Mouse (Mus musculus) kidney, adult 2 months (tissue): ENCODE results near the gene Ugt2b34. TPM values are rescaled to one million over a fixed set of nuclear protein-coding genes. Genes with fewer than 3 reads are reported as not detected.
A peak's percentile ranks its signal among the peaks of the same experiment; 100 is the strongest.
"Not testable (repeated sequence)": the region's sequence is repeated elsewhere in the genome, so short reads cannot be mapped to it uniquely, and the experiment has no call there.

Experiments
- DNase-seq: peaks from one replicate; pipeline ENCODE4 v3.0.0; 2021
- H3K27ac ChIP-seq: fragments of 200-500 bp; 2 replicates; pipeline ENCODE4 v1.5.1; 2012; ENCODE audit warnings: low read depth, low read length, control low read depth, inconsistent platforms; ENCODE audit not compliant: insufficient read depth
- H3K27me3 ChIP-seq: fragments of 200-500 bp; replicated peaks from 2 replicates; pipeline ENCODE4 v1.6.1; 2012; ENCODE audit warnings: mild to moderate bottlenecking, moderate library complexity, low read length, inconsistent platforms; ENCODE audit not compliant: control insufficient read depth, insufficient read depth
- H3K36me3 ChIP-seq: fragments of 200-500 bp; 2 replicates; pipeline ENCODE4 v1.6.1; 2012; ENCODE audit warnings: mild to moderate bottlenecking, moderate library complexity, low read length, inconsistent platforms; ENCODE audit not compliant: control insufficient read depth, insufficient read depth
- H3K4me1 ChIP-seq: fragments of 200-500 bp; 2 replicates; pipeline ENCODE4 v1.6.1; 2011; ENCODE audit warnings: low read length; ENCODE audit not compliant: control insufficient read depth, insufficient read depth
- H3K4me3 ChIP-seq: fragments of 200-500 bp; 2 replicates; pipeline ENCODE4 v1.5.1; 2011; ENCODE audit warnings: mild to moderate bottlenecking, low read depth, low read length, control low read depth; ENCODE audit not compliant: insufficient read depth
- CTCF ChIP-seq: fragments of 200-500 bp; conservative IDR thresholded peaks from 2 replicates; pipeline ENCODE4 v1.5.1; 2011; ENCODE audit warnings: low read depth, mild to moderate bottlenecking, control low read depth, low read length, moderate library complexity, mixed read lengths; ENCODE audit not compliant: insufficient read depth, insufficient read length
- POLR2A ChIP-seq: fragments of 200-500 bp; IDR thresholded peaks from one replicate; pipeline ENCODE4 v1.6.1; 2011; ENCODE audit warnings: low read depth, low read length, control low read depth
- WGBS: fragments of 180-500 bp; shearing (Covaris S2); methylation state at CpG from one replicate; pipeline ENCODE4 v1.1.7; 2018; 5-methylcytosine and 5-hydroxymethylcytosine counted together
- polyA plus RNA-seq: library from polyadenylated mRNA; depleted of rRNA; stranded (reverse); fragments of >200 nt; gene quantifications from 2 replicates; pipeline ENCODE4 v1.2.3, GENCODE M21; 2012

Ugt2b34 gene
- polyA plus RNA-seq, 1 experiment: 29.8 TPM

GRCm38 (mm10) chr5:86888420-86888819 lies 18.3 kb downstream of the Ugt2b34 start:
- H3K27ac ChIP-seq: no peak overlapping the region
- no peaks in the 10 kb centered on the region for H3K36me3 ChIP-seq
- WGBS: 37% methylated on average over 1 of the region's 1 CpGs
- no peak for TF ChIP-seq CTCF
- TF ChIP-seq POLR2A: no peak
- H3K4me3 ChIP-seq: no peak overlapping the region
- H3K27me3 ChIP-seq: no peaks in the 10 kb centered on the region
- no peaks in the 10 kb centered on the region for H3K4me1 ChIP-seq
- no peak for DNase-seq

GRCm38 (mm10) chr5:86887081-86887480 lies 19.7 kb downstream of the Ugt2b34 start:
- 56% methylated on average over 1 of the region's 1 CpGs for WGBS
- no peak for DNase-seq
- TF ChIP-seq POLR2A: no peak
- no peak for TF ChIP-seq CTCF
- Histone ChIP-seq H3K4me3 (no peak overlapping the region), H3K27ac (no peak overlapping the region), H3K27me3 (no peaks in the 10 kb centered on the region), H3K4me1 (no peaks in the 10 kb centered on the region), H3K36me3 (no peaks in the 10 kb centered on the region)

GRCm38 (mm10) chr5:86886620-86887019 lies 20.1 kb downstream of the Ugt2b34 start:
- WGBS: 22% methylated on average over 3 of the region's 3 CpGs
- Histone ChIP-seq H3K4me1 (no peaks in the 10 kb centered on the region), H3K27ac (no peak overlapping the region), H3K27me3 (no peaks in the 10 kb centered on the region), H3K36me3 (no peaks in the 10 kb centered on the region), H3K4me3 (no peak overlapping the region)
- TF ChIP-seq POLR2A (no peak), CTCF (no peak)
- peak; percentile 38 for DNase-seq

- DNase-seq: no peak
- 25% methylated on average over 1 of the region's 1 CpGs for WGBS
Measured at GRCm38 (mm10) chr5:86871877-86872276, 34.9 kb downstream of the Ugt2b34 start.

GRCm38 (mm10) chr5:86858336-86858735 lies 48.4 kb downstream of the Ugt2b34 start:
- WGBS: 65% methylated on average over 3 of the region's 3 CpGs
- H3K4me3 ChIP-seq: no peak overlapping the region
- no peak overlapping the region for H3K27ac ChIP-seq
- no peak for DNase-seq
- TF ChIP-seq CTCF: no peak
- no peak for TF ChIP-seq POLR2A
- no peaks in the 10 kb centered on the region for H3K27me3 ChIP-seq
- no peaks in the 10 kb centered on the region for H3K36me3 ChIP-seq
- H3K4me1 ChIP-seq: no peaks in the 10 kb centered on the region

More at GRCm38 (mm10) chr5:86871877-86872276, 34.9 kb downstream of the Ugt2b34 start:
- Histone ChIP-seq H3K4me1 (no peaks in the 10 kb centered on the region), H3K4me3 (no peak overlapping the region), H3K36me3 (no peaks in the 10 kb centered on the region), H3K27me3 (no peaks in the 10 kb centered on the region), H3K27ac (no peak overlapping the region)
- TF ChIP-seq CTCF: no peak
- TF ChIP-seq POLR2A: no peak

- no peaks in the 10 kb centered on the region for H3K27me3 ChIP-seq
- H3K4me1 ChIP-seq: no peaks in the 10 kb centered on the region
- 8% methylated on average over 1 of the region's 1 CpGs for WGBS
- no peak for TF ChIP-seq CTCF
- no peak for TF ChIP-seq POLR2A
- H3K4me3 ChIP-seq: no peak overlapping the region
- H3K36me3 ChIP-seq: no peaks in the 10 kb centered on the region
- DNase-seq: no peak
- H3K27ac ChIP-seq: no peak overlapping the region
Measured at GRCm38 (mm10) chr5:86857682-86858081, 49.1 kb downstream of the Ugt2b34 start.

- not testable (repeated sequence) for H3K27me3 ChIP-seq, H3K4me3 ChIP-seq, H3K27ac ChIP-seq, H3K36me3 ChIP-seq, H3K4me1 ChIP-seq
- peak; percentile 5 for DNase-seq
- WGBS: 56% methylated on average over 13 of the region's 13 CpGs
Measured at GRCm38 (mm10) chr5:86856505-86856904, 50.2 kb downstream of the Ugt2b34 start.

GRCm38 (mm10) chr5:86851658-86852057 lies 55.1 kb downstream of the Ugt2b34 start:
- no peaks in the 10 kb centered on the region for H3K36me3 ChIP-seq
- DNase-seq: no peak
- WGBS: 64% methylated on average over 5 of the region's 5 CpGs
- no peak overlapping the region for H3K27ac ChIP-seq
- no peaks in the 10 kb centered on the region for H3K4me1 ChIP-seq
- no peak overlapping the region for H3K4me3 ChIP-seq
- H3K27me3 ChIP-seq: no peaks in the 10 kb centered on the region
- TF ChIP-seq CTCF (no peak), POLR2A (no peak)
